Mouse (Mus musculus) kidney, adult 2 months (tissue): Measurements from ENCODE around the gene Wdr24.

Experiments used
- CTCF ChIP-seq: fragments of 200-500 bp; conservative IDR thresholded peaks from 2 replicates; pipeline ENCODE4 v1.5.1; 2011; ENCODE audit warnings: low read depth, mild to moderate bottlenecking, control low read depth, low read length, moderate library complexity, mixed read lengths; ENCODE audit not compliant: insufficient read depth, insufficient read length
- POLR2A ChIP-seq: fragments of 200-500 bp; IDR thresholded peaks from one replicate; pipeline ENCODE4 v1.6.1; 2011; ENCODE audit warnings: low read depth, low read length, control low read depth

GRCm38 (mm10) chr17:25775318-25776062 is 47.9 kb upstream of the Wdr24 start:
- TF ChIP-seq POLR2A (no peak), CTCF (no peak)
